8 mouse cellular contexts compared by ENCODE assay signal in genomic region chr9:110781731-110782130, GRCm38 (mm10). TPM values are rescaled to one million over a fixed set of nuclear protein-coding genes. Genes with fewer than 3 reads are reported as not detected.
A peak's percentile ranks its signal among the peaks of the same experiment; 100 is the strongest.
DNase-seq lines count a peak whose midpoint lies in the region; ATAC-seq and TF ChIP-seq lines count a peak whose summit lies in the region.

No protein-coding gene starts in this region.

- no peaks in the 10 kb centered on the region for H3K9me3 ChIP-seq in hindbrain, embryonic 12.5 days (replicated peaks)
- no peaks in the 10 kb centered on the region for H3K9me3 ChIP-seq in lung, postnatal 0 days (ENCODE audit: low read length)

- H3K27ac ChIP-seq in hindbrain, embryonic 12.5 days, result peak overlapping the region; percentile 67
- H3K27ac ChIP-seq in lung, postnatal 0 days (ENCODE audit: low read length), result peak overlapping the region; percentile 54; the same call in 1 of the 2 replicates

- peak overlapping the region; percentile 43 for H3K4me3 ChIP-seq in hindbrain, embryonic 12.5 days
- peak overlapping the region; percentile 39 for H3K4me3 ChIP-seq in lung, postnatal 0 days (ENCODE audit: low read depth, low read length)

- peaks cover 16% of the 10 kb centered on the region for H3K4me1 ChIP-seq in hindbrain, embryonic 12.5 days
- H3K4me1 ChIP-seq in lung, postnatal 0 days (ENCODE audit: insufficient read depth, low read depth, low read length), result no peaks in the 10 kb centered on the region; the same call in 1 of the 2 replicates

- no peak for TF ChIP-seq CTCF in Patski (IDR thresholded peaks at IDR 0.05)
- TF ChIP-seq CTCF in lung, postnatal 0 days (IDR thresholded peaks at IDR 0.05), result no peak

- POLR2A ChIA-PET in Patski (lab: Charles Lee), result interaction anchor here (0.8 to 1.2 kb wide), 3 partner anchors 92 to 376 kb away, joined by 3 to 4 read pairs (median 3); partner anchors contain the start of genes Als2cl and Tmie

- H3K36me3 ChIP-seq in hindbrain, embryonic 12.5 days, result no peaks in the 10 kb centered on the region
- no peaks in the 10 kb centered on the region for H3K36me3 ChIP-seq in lung, postnatal 0 days (ENCODE audit: insufficient read depth, low read length)

- CTCF ChIA-PET in Patski (lab: Charles Lee), result interaction anchor here (0.6 to 4.4 kb wide), 45 partner anchors 12 to 372 kb away, joined by 3 to 57 read pairs (median 4); partner anchors contain the start of genes Als2cl, Myl3, Ngp and Prss42

- peak overlapping the region; percentile 74 for H3K9ac ChIP-seq in hindbrain, embryonic 12.5 days
- H3K9ac ChIP-seq in lung, postnatal 0 days (replicated peaks; ENCODE audit: low read depth), result 0 out of 2 replicates have a peak overlapping the region, but pooled peaks have one; percentile 32

- no peaks in the 10 kb centered on the region for H3K27me3 ChIP-seq in Patski
- 0 out of 2 replicates have a peak, but pooled peaks cover 8% of the 10 kb centered on the region for H3K27me3 ChIP-seq in hindbrain, embryonic 12.5 days
- H3K27me3 ChIP-seq in lung, postnatal 0 days (replicated peaks; ENCODE audit: insufficient read depth, low read length), result no peaks in the 10 kb centered on the region; the same call in 1 of the 2 replicates

- in situ Hi-C loops in Patski (cut with MboI; ENCODE audit: low pct_unique_long_range_greater_than_20kb), result loop anchor here (5.0 kb wide), 1 partner anchor 86 kb away; no protein-coding TSS in a partner anchor

- peak; percentile 95 for DNase-seq in Patski (ENCODE audit: low read depth, low spot score)
- peak; percentile 83 for DNase-seq in cerebellum, adult 9-11 months
- DNase-seq in frontal cortex, postnatal 14 days (ENCODE audit: low spot score in 2 of 2), result peak; percentile 71 to 76
- DNase-seq in layer of hippocampus, postnatal 14 days (ENCODE audit: low spot score in 2 of 2), result peak; percentile 80 to 85
- peak; percentile 80 for DNase-seq in lung, postnatal 0 days (ENCODE audit: low spot score)
- DNase-seq in right cerebral cortex, adult 18-20 months, result peak; percentile 66
- DNase-seq in c-Kit-positive CD71-positive TER-119-positive erythroid progenitor cells, embryonic 14.5 days (ENCODE audit: low spot score), result no peak

- peak; percentile 76 for ATAC-seq in Patski
- ATAC-seq in hindbrain, embryonic 12.5 days (ENCODE audit: low FRiP score), result peak; percentile 81
- ATAC-seq in lung, postnatal 0 days, result peak; percentile 72

- WGBS in hindbrain, embryonic 12.5 days, result under 1% methylated on average over 23 of the region's 23 CpGs
- under 1% methylated on average over 20 of the region's 23 CpGs for WGBS in lung, postnatal 0 days

- TF ChIP-seq EP300 in lung, postnatal 0 days (IDR thresholded peaks at IDR 0.05), result no peak

- H3K4me2 ChIP-seq in hindbrain, embryonic 12.5 days (replicated peaks), result peak overlapping the region; percentile 67
- H3K4me2 ChIP-seq in lung, postnatal 0 days (replicated peaks; ENCODE audit: low read depth, low read length), result peak overlapping the region; percentile 78

RNA-seq across cellular contexts. Expression of gene Prss42, which starts 16.2 kb away (rescaled TPM):
- polyA plus RNA-seq in Patski (2021), result not detected
- not detected in 2 replicates for polyA plus RNA-seq in hindbrain, embryonic 12.5 days (2016; fragmentation: Nextera tagmentation; extraction: Ambion mirVana)
- not detected for total RNA-seq in layer of hippocampus, postnatal 14 days (2021)
- polyA plus RNA-seq in lung, postnatal 0 days (2015; fragmentation: Nextera tagmentation; extraction: Ambion mirVana), result not detected in 2 replicates

RNA-seq across cellular contexts. Expression of gene Prss44, which starts 32.1 kb away (rescaled TPM):
- polyA plus RNA-seq in Patski (2021), result not detected
- polyA plus RNA-seq in hindbrain, embryonic 12.5 days (2016; fragmentation: Nextera tagmentation; extraction: Ambion mirVana), result not detected in 2 replicates
- not detected for total RNA-seq in layer of hippocampus, postnatal 14 days (2021)
- polyA plus RNA-seq in lung, postnatal 0 days (2015; fragmentation: Nextera tagmentation; extraction: Ambion mirVana), result not detected in 2 replicates

RNA-seq across cellular contexts. Expression of gene Pth1r, which starts 34.8 kb away (rescaled TPM):
- 9.9 TPM for polyA plus RNA-seq in Patski (2021)
- polyA plus RNA-seq in hindbrain, embryonic 12.5 days (2016; fragmentation: Nextera tagmentation; extraction: Ambion mirVana), result 44.3 and 52.4 TPM in 2 replicates
- total RNA-seq in layer of hippocampus, postnatal 14 days (2021), result 1 to 10 TPM; 5.6 to 6.5 TPM
- 19.4 and 24.4 TPM in 2 replicates for polyA plus RNA-seq in lung, postnatal 0 days (2015; fragmentation: Nextera tagmentation; extraction: Ambion mirVana)

RNA-seq across cellular contexts. Expression of gene Myl3, which starts 40.1 kb away (rescaled TPM):
- 0.19 TPM for polyA plus RNA-seq in Patski (2021)
- polyA plus RNA-seq in hindbrain, embryonic 12.5 days (2016; fragmentation: Nextera tagmentation; extraction: Ambion mirVana), result 2.0 TPM in 2 replicates
- not detected for total RNA-seq in layer of hippocampus, postnatal 14 days (2021)
- polyA plus RNA-seq in lung, postnatal 0 days (2015; fragmentation: Nextera tagmentation; extraction: Ambion mirVana), result 10.4 and 13.8 TPM in 2 replicates

RNA-seq across cellular contexts. Expression of gene Prss43, which starts 44.8 kb away (rescaled TPM):
- not detected for polyA plus RNA-seq in Patski (2021)
- polyA plus RNA-seq in hindbrain, embryonic 12.5 days (2016; fragmentation: Nextera tagmentation; extraction: Ambion mirVana), result not detected in 2 replicates
- under 1 TPM; 0.21 to 0.55 TPM for total RNA-seq in layer of hippocampus, postnatal 14 days (2021)
- not detected in 2 replicates for polyA plus RNA-seq in lung, postnatal 0 days (2015; fragmentation: Nextera tagmentation; extraction: Ambion mirVana)
